Mouse (Mus musculus): ENCODE results near the gene Tom1.

The Tom1 gene

DNA sequence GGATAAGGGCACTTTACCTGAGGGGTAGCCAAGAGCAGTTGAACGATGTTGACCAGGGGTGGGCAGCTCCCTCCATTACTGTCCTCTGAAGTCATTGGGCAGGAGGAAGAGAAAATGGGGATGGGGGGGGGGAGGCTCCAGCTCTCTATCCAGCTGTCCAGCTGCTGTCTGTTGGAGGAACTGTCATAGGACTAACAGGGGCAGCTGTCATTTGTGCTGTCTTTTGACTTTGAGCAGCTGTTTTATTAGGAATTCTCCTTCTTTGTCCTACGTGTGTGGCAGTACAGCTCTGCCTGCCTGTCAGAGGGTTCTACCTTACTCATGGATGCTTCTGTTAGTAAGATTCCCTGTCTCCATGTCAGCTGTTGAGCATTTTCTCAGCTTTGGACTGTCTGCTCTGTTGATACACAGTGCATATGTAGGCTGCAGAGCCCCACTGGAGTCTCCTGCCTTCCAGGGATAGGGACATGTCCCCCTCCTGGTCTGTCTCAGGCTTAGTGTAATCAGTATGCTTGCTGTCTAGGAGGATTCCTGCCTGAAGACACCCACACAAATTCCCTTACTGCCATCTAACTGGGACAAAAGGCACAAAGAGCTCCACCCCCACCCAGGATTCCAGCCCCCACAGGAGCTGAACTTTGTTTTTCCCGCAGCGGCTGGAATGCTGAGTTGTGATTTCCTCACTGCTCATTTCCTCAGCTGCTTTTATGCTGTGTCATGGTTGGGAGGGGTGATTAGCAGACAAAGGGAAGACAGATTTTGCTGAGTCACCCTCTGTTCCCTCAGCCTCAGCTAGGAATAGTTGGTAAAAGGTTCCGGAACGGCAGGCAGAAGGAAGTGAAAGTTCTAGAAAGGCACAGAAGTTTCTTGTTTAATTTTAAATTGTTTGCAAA, 55.7 kb downstream of the Tom1 start:
- DNase-seq (ENCODE audit: low spot score in 2 of 2) = peak; percentile 72 to 78

DNA sequence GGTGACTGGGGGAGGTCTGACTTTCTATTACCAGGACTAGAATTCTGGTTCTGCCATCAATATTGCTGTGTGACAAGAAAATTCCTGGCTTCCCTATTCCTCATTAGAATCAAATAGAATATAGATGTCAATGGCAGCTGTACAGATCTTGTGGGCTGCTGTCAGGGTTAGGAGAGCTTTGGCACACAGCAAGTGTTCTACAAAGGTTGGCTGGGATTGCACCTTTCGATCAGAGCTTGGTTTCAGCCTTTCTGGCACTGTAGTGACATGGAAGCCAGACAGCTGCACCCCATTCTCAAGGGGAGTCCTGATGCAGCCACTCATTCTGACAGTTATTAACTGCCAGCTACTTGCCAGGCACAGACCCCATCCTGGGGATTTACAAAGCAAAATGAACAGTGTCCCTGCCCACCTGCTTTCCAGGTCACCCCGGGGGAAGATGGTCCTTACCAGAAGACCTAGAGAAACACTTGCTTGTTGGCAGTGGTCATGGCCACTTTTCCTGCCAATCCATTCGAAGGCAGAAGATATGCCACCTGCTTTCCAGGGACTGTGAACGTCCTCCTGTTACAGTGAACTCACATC, 57.4 kb downstream of the Tom1 start:
- no peak for DNase-seq (ENCODE audit: low spot score in 2 of 2)

DNA sequence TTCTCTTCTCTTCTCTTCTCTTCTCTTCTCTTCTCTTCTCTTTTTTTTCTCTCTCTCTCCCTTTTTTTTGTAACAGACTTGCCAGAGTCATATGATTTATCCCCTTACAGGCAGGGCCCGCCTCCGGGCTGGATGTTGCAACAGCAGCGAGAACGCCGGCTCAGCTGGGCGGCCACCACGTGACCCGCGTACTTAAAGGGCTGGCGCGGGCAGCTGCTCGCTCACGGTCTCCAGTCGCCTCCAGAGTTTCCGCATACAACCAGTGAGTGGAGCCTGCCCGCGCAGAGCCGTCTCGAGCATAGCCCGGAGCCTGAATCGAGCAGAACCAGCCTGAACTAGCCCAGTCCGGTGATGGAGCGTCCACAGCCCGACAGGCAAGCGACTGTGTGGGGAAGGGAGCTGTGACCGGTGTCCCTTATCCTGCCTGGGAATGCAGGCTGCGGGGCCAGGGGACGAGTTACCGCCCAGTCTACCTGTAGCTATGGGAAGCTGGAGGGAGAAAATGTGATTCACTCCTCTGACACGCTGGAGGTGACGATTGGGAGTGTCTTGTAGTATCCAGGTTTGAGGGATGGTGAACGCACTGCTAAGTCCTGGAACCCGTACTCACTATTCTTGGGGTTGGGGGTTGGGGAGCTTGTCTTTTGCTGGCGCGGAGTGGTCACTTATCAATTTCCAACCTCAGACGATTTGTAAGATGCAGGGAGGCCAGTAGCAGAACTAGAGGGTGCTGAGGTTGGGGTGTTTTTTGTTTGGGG, 60.1 kb downstream of the Tom1 start, which contains the start of gene Hmox1:
TSS of gene Hmox1 (plus strand) at position 223 of the 758 bp plus-strand sequence.
- peak; percentile 91 to 95 for DNase-seq (ENCODE audit: low spot score in 2 of 2)

DNA sequence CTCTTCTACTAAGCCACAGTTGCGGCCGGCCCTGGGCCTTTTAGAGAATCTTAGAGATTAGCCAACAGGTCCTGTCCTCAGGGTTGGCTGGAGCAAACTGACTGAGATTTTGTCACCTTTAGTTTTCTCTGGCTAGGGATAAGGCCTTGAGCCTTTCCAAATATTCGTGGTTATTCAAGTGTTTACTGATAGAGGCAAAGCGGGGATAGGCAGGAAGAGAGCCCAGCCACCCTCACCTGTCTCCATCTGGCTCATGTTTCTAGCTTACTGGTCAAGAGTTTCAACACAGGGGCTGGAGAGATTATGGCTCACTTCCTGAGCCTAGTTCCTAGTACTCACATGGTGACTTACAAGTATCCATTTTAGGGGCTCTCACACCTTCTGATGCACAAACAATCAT, 69.5 kb downstream of the Tom1 start:
- no peak for DNase-seq (ENCODE audit: low spot score in 2 of 2)

DNA sequence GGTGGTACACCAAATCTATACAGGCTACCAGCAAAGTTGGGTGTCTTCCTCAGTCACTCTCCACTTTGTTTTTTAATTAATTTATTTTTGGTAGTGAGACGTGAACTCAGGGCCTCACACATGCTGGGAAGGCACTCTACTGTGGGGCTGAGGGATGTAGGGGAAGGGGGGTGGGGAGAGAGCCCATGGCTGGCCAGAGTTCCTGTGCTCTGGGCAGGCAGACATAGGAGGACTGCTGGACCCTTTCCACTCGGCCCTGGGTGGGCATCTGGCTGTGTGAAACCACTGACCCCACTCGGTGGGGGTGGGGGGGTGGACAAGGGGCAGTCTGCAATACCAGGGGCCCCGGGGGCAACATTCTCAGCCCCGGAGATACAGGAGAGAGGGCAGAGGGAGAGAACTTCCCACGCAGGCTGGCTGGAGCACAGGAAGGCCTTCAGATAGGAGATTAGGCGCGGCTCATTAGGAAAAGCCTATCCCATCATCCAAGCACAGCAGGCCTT, 69.9 kb downstream of the Tom1 start:
- DNase-seq (ENCODE audit: low spot score in 2 of 2) = no peak

DNA sequence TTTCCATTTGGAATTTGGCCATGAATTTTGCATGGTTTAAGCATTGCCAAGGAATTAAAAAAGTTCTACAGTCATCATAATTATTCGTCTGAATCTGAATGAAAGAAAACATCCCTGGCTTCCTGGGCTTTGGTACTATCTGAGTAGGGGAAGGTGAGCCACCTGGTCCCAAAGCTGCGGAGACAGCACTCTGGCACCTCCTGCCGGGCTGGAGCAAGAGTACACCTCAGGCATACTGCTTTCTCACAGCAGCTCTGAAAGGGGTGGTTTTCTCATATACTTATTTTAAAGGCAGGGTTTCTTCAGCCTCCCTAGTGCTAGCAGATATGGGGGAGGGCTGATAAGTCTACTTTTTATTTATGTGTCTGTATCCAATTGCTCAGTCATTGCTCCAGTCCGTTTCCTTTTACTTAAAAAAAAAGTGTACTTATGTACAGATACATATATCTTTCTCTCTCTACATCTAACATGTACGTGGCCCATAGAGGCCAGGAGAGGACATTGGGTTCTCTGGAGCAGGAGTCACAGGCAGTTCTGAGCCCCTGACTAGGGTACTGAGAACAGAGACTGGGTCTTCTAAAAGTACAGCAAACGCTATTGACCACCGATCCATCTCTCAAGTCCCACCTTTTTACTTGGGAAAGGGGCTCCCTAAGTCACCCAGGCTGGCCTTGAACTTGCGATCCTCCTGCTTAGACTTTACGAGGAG, 75.2 kb downstream of the Tom1 start:
- DNase-seq (ENCODE audit: low spot score in 2 of 2) = peak; percentile 69 to 80

DNA sequence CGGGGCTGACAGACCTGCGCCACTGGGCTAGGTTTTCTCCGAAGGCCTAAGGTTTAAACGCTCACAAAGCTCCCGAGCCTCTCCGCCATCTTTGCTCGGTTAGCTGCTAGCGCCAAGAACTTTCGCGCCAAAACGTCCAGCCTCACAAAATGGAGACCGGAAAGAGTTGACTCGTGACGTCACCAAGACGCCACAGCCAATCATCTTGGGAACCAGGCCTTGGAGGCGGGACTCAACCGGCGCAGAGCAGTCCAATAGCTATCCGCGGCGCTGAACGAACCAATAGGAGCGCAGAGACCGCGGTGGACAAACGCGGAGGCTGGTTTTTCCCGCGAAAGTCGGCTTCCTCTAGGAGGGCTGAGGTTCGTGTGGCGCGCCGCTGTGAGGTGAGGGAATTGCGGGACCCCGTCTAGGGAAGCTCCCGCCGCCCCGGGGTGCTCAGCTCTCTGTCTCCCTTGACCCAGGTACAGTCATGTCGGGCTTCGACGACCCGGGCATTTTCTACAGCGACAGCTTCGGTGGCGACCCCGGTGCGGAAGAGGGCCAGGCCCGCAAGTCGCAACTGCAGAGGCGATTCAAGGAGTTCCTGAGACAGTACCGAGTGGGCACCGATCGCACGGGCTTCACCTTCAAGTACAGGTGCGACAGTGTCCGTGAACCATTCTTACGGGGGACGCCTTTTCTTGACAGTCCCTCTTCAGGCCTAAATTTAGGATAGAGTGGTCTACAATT, 75.9 kb downstream of the Tom1 start, which contains the start of gene Mcm5:
TSS of gene Mcm5 (plus strand) at position 334 of the 732 bp plus-strand sequence.
- peak; percentile 99 for DNase-seq (ENCODE audit: low spot score in 2 of 2)

DNA sequence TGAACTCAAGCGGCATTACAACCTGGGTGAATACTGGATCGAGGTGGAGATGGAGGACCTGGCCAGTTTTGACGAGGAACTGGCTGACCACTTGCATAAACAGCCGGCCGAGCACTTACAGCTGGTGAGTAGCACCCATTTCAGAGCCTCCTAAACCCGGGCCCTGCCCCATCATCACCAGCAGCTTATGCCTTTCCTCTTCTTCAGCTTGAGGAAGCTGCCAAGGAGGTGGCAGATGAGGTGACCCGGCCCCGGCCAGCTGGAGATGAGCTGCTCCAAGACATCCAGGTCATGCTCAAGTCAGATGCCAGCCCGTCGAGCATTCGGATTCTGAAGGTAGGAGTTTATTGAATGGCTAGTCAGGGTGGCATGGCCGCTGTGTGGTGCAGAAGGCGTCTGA, 76.6 kb downstream of the Tom1 start:
- DNase-seq (ENCODE audit: low spot score in 2 of 2) = no peak

DNA sequence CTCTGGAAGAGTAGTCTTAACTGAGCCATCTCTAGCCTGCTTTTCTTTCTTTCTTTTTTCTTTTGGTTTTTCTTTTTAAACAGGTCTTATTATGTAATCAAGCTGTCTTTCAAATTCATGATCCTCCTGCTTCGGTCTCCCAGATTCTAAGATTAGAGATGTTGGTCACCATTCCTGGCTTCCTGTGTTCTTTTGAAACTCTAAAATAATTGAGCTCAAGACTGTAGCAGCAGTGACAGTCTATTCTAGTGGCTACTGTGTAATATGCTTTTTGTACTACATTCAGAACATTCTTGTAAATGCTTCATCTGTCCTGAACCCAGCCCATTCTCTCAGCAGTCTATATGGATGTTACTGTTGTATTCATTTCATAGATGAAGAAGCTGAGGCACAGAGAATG, 85.0 kb downstream of the Tom1 start:
- no peak for DNase-seq (ENCODE audit: low spot score in 2 of 2)

DNA sequence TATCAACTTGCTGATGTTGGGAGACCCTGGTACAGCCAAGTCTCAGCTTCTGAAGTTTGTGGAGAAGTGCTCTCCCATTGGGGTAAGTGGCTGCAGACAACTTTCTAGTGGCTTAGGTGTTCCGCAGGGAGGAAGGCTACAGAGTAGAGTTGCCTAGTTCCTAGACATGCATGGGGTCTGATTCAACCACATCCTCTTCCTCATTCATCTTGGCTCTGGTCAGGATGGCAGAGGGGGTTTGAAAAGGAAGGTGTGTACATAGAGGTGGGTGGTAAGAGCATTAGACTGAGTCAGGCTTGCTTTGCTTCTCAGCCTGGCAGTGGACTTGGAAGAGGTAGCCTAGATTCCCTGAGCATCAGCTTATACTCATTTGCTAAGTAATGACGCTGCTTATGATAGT, 85.8 kb downstream of the Tom1 start:
- no peak for DNase-seq (ENCODE audit: low spot score in 2 of 2)
